In genomic region chr4:149286287-149287137, GRCm38 (mm10) we compare ENCODE assay signal across 19 mouse cellular contexts. TPM values are rescaled to one million over a fixed set of nuclear protein-coding genes. Genes with fewer than 3 reads are reported as not detected.
DNase-seq lines count a peak whose midpoint lies in the region; ATAC-seq and TF ChIP-seq lines count a peak whose summit lies in the region.
"Had no signal": no experiment of that assay in that cellular context is flagged by ENCODE, and none has a peak within 500 bp of the region (broad histone marks: within the 10 kb centered on the region; RNA-seq: fewer than 3 reads in every experiment).

No protein-coding gene starts in this region.

- H3K4me3 ChIP-seq in heart, postnatal 0 days (ENCODE audit: low read depth, low read length): no peak overlapping the region
- H3K4me3 ChIP-seq in liver, embryonic 16.5 days (ENCODE audit: low read depth, low read length): no peak overlapping the region
- H3K4me3 ChIP-seq in liver, embryonic 11.5 days (ENCODE audit: low read depth, low read length): no peak overlapping the region
- H3K4me3 ChIP-seq in intestine, embryonic 15.5 days (replicated peaks): no peak overlapping the region
- H3K4me3 ChIP-seq: forebrain, embryonic 10.5 days; neural tube, embryonic 12.5 days had no signal

- ATAC-seq in cerebellum, adult (ENCODE audit: insufficient number of reproducible peaks, low FRiP score, low TSS enrichment): no peak
- ATAC-seq in heart, postnatal 0 days (ENCODE audit: insufficient read depth, low read depth): no peak
- 0 out of 2 replicates have a peak, but pooled peaks have one; percentile 37 for ATAC-seq in liver, embryonic 16.5 days (ENCODE audit: low read depth)
- no peak for ATAC-seq in liver, embryonic 11.5 days (replicated peaks; ENCODE audit: low FRiP score)
- peak; percentile 85 for ATAC-seq in intestine, embryonic 15.5 days
- ATAC-seq: CD4-positive, CD25-positive, alpha-beta regulatory T cell, adult 4 months; forebrain, postnatal 0 days had no signal

- no peak for TF ChIP-seq EP300 in heart, postnatal 0 days (IDR thresholded peaks at IDR 0.05; ENCODE audit: low read depth)

- no peak overlapping the region for H3K4me2 ChIP-seq in heart, postnatal 0 days (ENCODE audit: low read depth, low read length)
- no peak overlapping the region for H3K4me2 ChIP-seq in liver, embryonic 16.5 days (ENCODE audit: low read depth, low read length)
- H3K4me2 ChIP-seq in liver, embryonic 11.5 days: no peak overlapping the region
- 0 out of 2 replicates have a peak overlapping the region, but pooled peaks have one; percentile 9 for H3K4me2 ChIP-seq in intestine, embryonic 15.5 days (replicated peaks)
- H3K4me2 ChIP-seq: neural tube, embryonic 12.5 days had no signal

- no peaks in the 10 kb centered on the region for H3K9me3 ChIP-seq in heart, postnatal 0 days (replicated peaks; ENCODE audit: control insufficient read depth, low read length)
- H3K9me3 ChIP-seq in liver, embryonic 16.5 days (replicated peaks; ENCODE audit: control insufficient read depth, low read length): no peaks in the 10 kb centered on the region
- H3K9me3 ChIP-seq in liver, embryonic 11.5 days (ENCODE audit: control insufficient read depth, low read length): no peaks in the 10 kb centered on the region
- no peaks in the 10 kb centered on the region for H3K9me3 ChIP-seq in intestine, embryonic 15.5 days
- H3K9me3 ChIP-seq: forebrain, embryonic 10.5 days; G1E; neural tube, embryonic 12.5 days had no signal

- peaks cover 22% of the 10 kb centered on the region for H3K4me1 ChIP-seq in heart, postnatal 0 days (ENCODE audit: control insufficient read depth, insufficient read depth)
- no peaks in the 10 kb centered on the region; the same call in 1 of the 2 replicates for H3K4me1 ChIP-seq in liver, embryonic 16.5 days (ENCODE audit: control insufficient read depth, low read depth, low read length)
- H3K4me1 ChIP-seq in liver, embryonic 11.5 days (replicated peaks; ENCODE audit: control insufficient read depth, insufficient read depth, low read length): 0 out of 2 replicates have a peak, but pooled peaks cover 7% of the 10 kb centered on the region
- H3K4me1 ChIP-seq in intestine, embryonic 15.5 days (replicated peaks): 0 out of 2 replicates have a peak, but pooled peaks cover 9% of the 10 kb centered on the region

- 58% methylated on average over 8 of the region's 8 CpGs for WGBS in heart, postnatal 0 days
- WGBS in liver, embryonic 16.5 days (ENCODE audit: insufficient replicate concordance): 55% methylated on average over 8 of the region's 8 CpGs
- WGBS in liver, embryonic 11.5 days: 71% methylated on average over 8 of the region's 8 CpGs
- WGBS in intestine, embryonic 15.5 days: 62% methylated on average over 8 of the region's 8 CpGs

- TF ChIP-seq CTCF in heart, postnatal 0 days (IDR thresholded peaks at IDR 0.05; ENCODE audit: low read depth): no peak

- DNase-seq in cerebellum, adult 9-11 months: peak; percentile 4
- DNase-seq in heart, postnatal 0 days (ENCODE audit: low spot score): no peak
- no peak for DNase-seq in heart, adult 8-10 months (ENCODE audit: low spot score)
- DNase-seq in liver, embryonic 11.5 days (ENCODE audit: low spot score): no peak
- DNase-seq in kidney, adult 11 months: no peak
- DNase-seq: adrenal gland, postnatal 25 days; cerebellum, adult 11-12 months; cerebellum, postnatal 36 days; forebrain, postnatal 0 days; kidney, adult 18-20 months; kidney, postnatal 10 days; right cerebral cortex, postnatal 4 days had no signal

- no peak overlapping the region for H3K9ac ChIP-seq in heart, postnatal 0 days (replicated peaks; ENCODE audit: low read depth, low read length)
- no peak overlapping the region for H3K9ac ChIP-seq in liver, embryonic 16.5 days (ENCODE audit: low read depth, low read length)
- H3K9ac ChIP-seq in liver, embryonic 11.5 days (ENCODE audit: low read depth, low read length): no peak overlapping the region
- no peak overlapping the region for H3K9ac ChIP-seq in intestine, embryonic 15.5 days
- H3K9ac ChIP-seq: forebrain, postnatal 0 days; neural tube, embryonic 12.5 days had no signal

- no peaks in the 10 kb centered on the region for H3K27me3 ChIP-seq in heart, postnatal 0 days (ENCODE audit: control insufficient read depth, insufficient read depth, low read length)
- H3K27me3 ChIP-seq in liver, embryonic 16.5 days (ENCODE audit: control insufficient read depth, insufficient read depth, low read depth, low read length): no peaks in the 10 kb centered on the region
- no peaks in the 10 kb centered on the region for H3K27me3 ChIP-seq in liver, embryonic 11.5 days (replicated peaks; ENCODE audit: control insufficient read depth, insufficient read depth, low read length)
- no peaks in the 10 kb centered on the region for H3K27me3 ChIP-seq in intestine, embryonic 15.5 days (replicated peaks)
- H3K27me3 ChIP-seq: neural tube, embryonic 12.5 days had no signal

- peaks cover 14% of the 10 kb centered on the region for H3K36me3 ChIP-seq in heart, postnatal 0 days (replicated peaks; ENCODE audit: control insufficient read depth, insufficient read depth, low read length)
- no peaks in the 10 kb centered on the region for H3K36me3 ChIP-seq in liver, embryonic 16.5 days (ENCODE audit: control insufficient read depth, insufficient read depth)
- no peaks in the 10 kb centered on the region for H3K36me3 ChIP-seq in liver, embryonic 11.5 days (ENCODE audit: control insufficient read depth, insufficient read depth, low read length)
- peaks cover 2% of the 10 kb centered on the region; the same call in 1 of the 2 replicates for H3K36me3 ChIP-seq in intestine, embryonic 15.5 days

- peak overlapping the region; percentile 48; the same call in 1 of the 2 replicates for H3K27ac ChIP-seq in heart, postnatal 0 days (ENCODE audit: low read depth)
- 0 out of 2 replicates have a peak overlapping the region, but pooled peaks have one; percentile 12 for H3K27ac ChIP-seq in liver, embryonic 16.5 days (ENCODE audit: low read length)
- H3K27ac ChIP-seq in liver, embryonic 11.5 days (ENCODE audit: low read depth, low read length): no peak overlapping the region
- peak overlapping the region; percentile 36; the same call in 1 of the 2 replicates for H3K27ac ChIP-seq in intestine, embryonic 15.5 days
- H3K27ac ChIP-seq: forebrain, embryonic 10.5 days; neural tube, embryonic 12.5 days had no signal

RNA-seq across cellular contexts. Expression of gene Kif1b, which starts 21.0 kb away (rescaled TPM):
- 62.9 and 63.3 TPM in 2 replicates for total RNA-seq in heart, postnatal 0 days (2014; rRNA removed; ENCODE audit: low replicate concordance)
- polyA plus RNA-seq in heart, postnatal 0 days (2015; fragmentation: Nextera tagmentation; extraction: Ambion mirVana): 44.2 and 45.0 TPM in 2 replicates
- 100 to 1,000 TPM; 159 to 211 (median 191) TPM for total RNA-seq in heart, adult 8-10 months (2022)
- 4.8 and 5.5 TPM in 2 replicates for polyA plus RNA-seq in liver, embryonic 16.5 days (2015; fragmentation: Nextera tagmentation; extraction: Ambion mirVana)
- polyA plus RNA-seq in liver, embryonic 11.5 days (2014; fragmentation: Nextera tagmentation; extraction: Ambion mirVana): 13.9 and 14.8 TPM in 2 replicates
- polyA plus RNA-seq in intestine, embryonic 15.5 days (2015; fragmentation: Nextera tagmentation; extraction: Ambion mirVana): 23.3 and 25.5 TPM in 2 replicates

Comparison
In these comparisons a context has a peak if more than half of its experiments do, and no peak if none do; other contexts are left out.
1. ATAC-seq: peak in liver, embryonic 16.5 days (single experiment) and intestine, embryonic 15.5 days (single experiment); none in cerebellum, adult (single experiment), heart, postnatal 0 days (single experiment) and liver, embryonic 11.5 days (single experiment).